Mouse (Mus musculus): ENCODE data around the gene Pdcd11.

The Pdcd11 gene

GRCm38 (mm10) chr19:47168793-47169412 is 78.3 kb downstream of the Pdcd11 start:
- peak; percentile 67 for DNase-seq (ENCODE audit: low spot score)

- no peak for DNase-seq (ENCODE audit: low spot score)
Observed at GRCm38 (mm10) chr19:47174515-47174914, 83.9 kb downstream of the Pdcd11 start.

GRCm38 (mm10) chr19:47175472-47175871 is 84.9 kb downstream of the Pdcd11 start:
- DNase-seq (ENCODE audit: low spot score) = no peak

- no peak for DNase-seq (ENCODE audit: low spot score)
Observed at GRCm38 (mm10) chr19:47176916-47177505, 86.4 kb downstream of the Pdcd11 start.

- DNase-seq (ENCODE audit: low spot score) = no peak
Observed at GRCm38 (mm10) chr19:47178001-47178400, 87.4 kb downstream of the Pdcd11 start.

GRCm38 (mm10) chr19:47178431-47179271 is 88.1 kb downstream of the Pdcd11 start, which contains the start of gene Neurl1a:
Gene Neurl1a, plus strand, starts transcription at chr19:47178820.
- peak; percentile 5 for DNase-seq (ENCODE audit: low spot score)

- no peak for DNase-seq (ENCODE audit: low spot score)
Observed at GRCm38 (mm10) chr19:47179272-47179809, 88.8 kb downstream of the Pdcd11 start.

- no peak for DNase-seq (ENCODE audit: low spot score)
Observed at GRCm38 (mm10) chr19:47180011-47180410, 89.4 kb downstream of the Pdcd11 start.

Measured in T-cell, adult 2 months (primary cell).